Mouse (Mus musculus) CH12F3 (cell line): Measurements from ENCODE around the gene Fggy.

ENCODE experiments used
- in situ Hi-C: fragments of 300-500 bp; cut with MboI; formaldehyde crosslinking; loops from 2 replicates; pipeline ENCODE4 v1.14.3; 2020; ENCODE audit warnings: low sequenced_read_pairs

The Fggy gene

GRCm38 (mm10) chr4:95933801-95934356 is 376.6 kb downstream of the Fggy start:
- in situ Hi-C loops: no loop called here

- in situ Hi-C loops: no loop called here
Measured at GRCm38 (mm10) chr4:95934384-95935035, 377.2 kb downstream of the Fggy start.

- in situ Hi-C loops: no loop called here
Measured at GRCm38 (mm10) chr4:95938701-95939100, 381.4 kb downstream of the Fggy start.

GRCm38 (mm10) chr4:95947896-95948295 is 390.6 kb downstream of the Fggy start:
- in situ Hi-C loops: no loop called here

GRCm38 (mm10) chr4:95953328-95953727 is 396.0 kb downstream of the Fggy start:
- in situ Hi-C loops: no loop called here

- in situ Hi-C loops: no loop called here
Measured at GRCm38 (mm10) chr4:95966928-95967724, 409.8 kb downstream of the Fggy start, which contains the start of gene Hook1. TSS of gene Hook1 (plus strand) at chr4:95967240.
